Mouse (Mus musculus) intestine, embryonic 14.5 days (tissue): Measurements from ENCODE around the gene Dok5. TPM values are rescaled to one million over a fixed set of nuclear protein-coding genes. Genes with fewer than 3 reads are reported as not detected.

Experiments used
- ATAC-seq: fragments of 200-750 bp; cut with Nextera tagmentation; replicated peaks from 2 replicates; pipeline ENCODE4 v1.8.0; 2017; ENCODE audit warnings: low read depth, moderate number of reproducible peaks, moderate TSS enrichment, moderate library complexity; ENCODE audit not compliant: low FRiP score, low TSS enrichment
- DNase-seq: peaks from one replicate; pipeline ENCODE4 v3.0.0-alpha.2; 2018; ENCODE audit warnings: low spot score
- H3K27ac ChIP-seq: fragments of 300-500 bp; sonication (generic); 2 replicates; pipeline ENCODE4 v1.5.1; 2014; ENCODE audit warnings: low read depth, mild to moderate bottlenecking, control low read depth
- H3K27me3 ChIP-seq: fragments of 300-500 bp; sonication (generic); replicated peaks from 2 replicates; pipeline ENCODE4 v1.6.1; 2014; ENCODE audit warnings: low read length, control low read depth; ENCODE audit not compliant: control insufficient read depth, insufficient read depth
- H3K36me3 ChIP-seq: fragments of 300-500 bp; sonication (generic); 2 replicates; pipeline ENCODE4 v1.6.1; 2014; ENCODE audit warnings: low read length, control low read depth; ENCODE audit not compliant: control insufficient read depth, insufficient read depth
- H3K4me1 ChIP-seq: fragments of 300-500 bp; sonication (generic); replicated peaks from 2 replicates; pipeline ENCODE4 v1.6.1; 2014; ENCODE audit warnings: low read length, control low read depth, mixed read lengths; ENCODE audit not compliant: control insufficient read depth, insufficient read depth
- H3K4me2 ChIP-seq: fragments of 300-500 bp; sonication (generic); 2 replicates; pipeline ENCODE4 v1.6.1; 2014; ENCODE audit warnings: low read length
- H3K4me3 ChIP-seq: fragments of 300-500 bp; sonication (generic); 2 replicates; pipeline ENCODE4 v1.5.1; 2014; ENCODE audit warnings: low read depth, low read length, control low read depth, mixed read lengths
- H3K9ac ChIP-seq: fragments of 300-500 bp; sonication (generic); 2 replicates; pipeline ENCODE4 v1.6.1; 2014; ENCODE audit warnings: mild to moderate bottlenecking, low read length
- H3K9me3 ChIP-seq: fragments of 300-500 bp; sonication (generic); 2 replicates; pipeline ENCODE4 v1.6.1; 2016; ENCODE audit warnings: low read length, control low read depth; ENCODE audit not compliant: control insufficient read depth
- WGBS: fragments of 180-500 bp; shearing (Covaris S2); extraction: QIAGEN DNeasy Blood & Tissue Kit; methylation state at CpG from one replicate; pipeline ENCODE4 v1.1.7; 2014; 5-methylcytosine and 5-hydroxymethylcytosine counted together
- polyA plus RNA-seq: library from polyadenylated mRNA; unstranded; fragments of >200 nt; fragmentation: Nextera tagmentation; extraction: Ambion mirVana; gene quantifications from 2 replicates; pipeline ENCODE4 v1.2.1, GENCODE M21; 2014

The Dok5 gene
- polyA plus RNA-seq, 1 experiment from 2014 or later, result 1.6 TPM

DNA sequence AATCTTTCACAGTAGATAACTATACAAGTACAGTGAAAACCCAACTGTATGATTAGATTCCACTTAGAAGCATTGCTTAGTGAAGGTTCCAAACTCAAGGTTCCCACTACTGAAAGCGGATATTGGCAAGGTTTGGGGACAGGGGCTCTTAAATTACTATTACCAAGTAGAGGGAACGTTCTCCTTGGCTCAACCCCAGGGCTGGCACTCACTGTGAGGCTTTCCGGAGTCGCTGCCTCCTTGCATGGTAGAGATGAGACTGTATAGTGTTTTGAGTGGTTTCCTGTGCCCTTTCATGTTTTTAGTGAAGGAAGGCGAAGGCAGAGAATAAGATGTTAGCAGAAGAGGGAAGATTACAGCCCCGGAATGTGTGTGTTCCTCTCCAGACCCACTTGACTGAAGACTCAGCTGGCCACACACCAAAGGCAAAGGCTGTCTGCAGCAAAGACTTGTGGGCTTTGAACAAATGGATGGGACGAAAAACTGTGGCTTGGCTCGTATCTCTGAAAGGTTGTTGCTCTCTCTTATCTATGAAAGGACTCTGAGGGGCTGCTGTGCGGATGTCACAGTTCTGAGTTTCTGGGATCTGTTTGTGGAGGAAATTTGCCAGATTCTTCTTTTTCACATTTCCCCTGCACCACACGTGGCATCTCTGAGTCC is 20.7 kb downstream of the Dok5 start:
- Histone ChIP-seq H3K27ac (no peak overlapping the region), H3K36me3 (no peaks in the 10 kb centered on the region), H3K27me3 (no peaks in the 10 kb centered on the region), H3K9ac (no peak overlapping the region), H3K4me2 (no peak overlapping the region), H3K4me3 (no peak overlapping the region), H3K9me3 (no peaks in the 10 kb centered on the region), H3K4me1 (no peaks in the 10 kb centered on the region)
- ATAC-seq (no peak), DNase-seq (no peak)
- WGBS, result 58% methylated on average over 10 of the region's 10 CpGs

DNA sequence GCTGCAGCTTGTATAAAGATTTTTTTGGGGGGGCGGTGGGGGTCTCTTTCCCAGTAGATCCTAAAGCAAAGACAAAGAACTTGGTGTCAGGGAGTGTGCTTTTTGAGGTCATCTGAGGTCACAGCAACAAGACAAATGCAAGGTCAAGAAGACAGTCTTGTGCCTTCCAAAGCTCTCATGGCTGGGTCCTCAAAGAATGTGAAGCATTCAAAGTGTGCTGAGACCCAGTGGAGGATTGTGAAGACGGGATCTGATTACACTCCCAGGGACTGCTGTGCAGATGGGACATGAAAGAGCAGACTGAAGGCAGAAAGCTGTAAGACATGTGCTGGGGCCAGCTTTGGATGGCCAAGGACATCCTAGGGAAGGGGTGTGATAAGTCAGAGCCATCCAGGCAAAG is 24.2 kb downstream of the Dok5 start:
- WGBS, result 53% methylated on average over 2 of the region's 2 CpGs
- Histone ChIP-seq H3K4me1 (no peaks in the 10 kb centered on the region), H3K4me2 (no peak overlapping the region), H3K27me3 (no peaks in the 10 kb centered on the region), H3K9ac (no peak overlapping the region), H3K36me3 (no peaks in the 10 kb centered on the region), H3K4me3 (no peak overlapping the region), H3K9me3 (no peaks in the 10 kb centered on the region), H3K27ac (no peak overlapping the region)
- DNase-seq, result no peak
- no peak for ATAC-seq

DNA sequence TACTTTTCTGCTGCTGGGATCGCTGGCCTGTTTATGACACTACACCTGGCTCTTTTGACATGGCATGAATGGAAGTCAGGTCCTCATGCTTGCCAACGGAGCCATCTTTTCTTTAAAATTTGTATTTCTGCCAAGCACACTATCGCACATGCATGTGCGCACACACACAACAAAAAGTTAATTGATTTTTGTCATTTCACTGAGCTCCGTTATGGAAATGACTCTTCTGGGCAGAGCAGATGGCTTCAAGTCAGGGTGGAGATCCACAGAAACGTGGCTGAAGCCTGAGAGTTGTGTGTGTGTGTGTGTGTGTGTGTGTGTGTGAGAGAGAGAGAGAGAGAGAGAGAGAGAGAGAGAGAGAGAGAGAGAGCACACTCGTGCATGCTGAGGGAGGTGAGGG is 25.1 kb downstream of the Dok5 start:
- Histone ChIP-seq H3K9me3 (no peaks in the 10 kb centered on the region), H3K4me3 (no peak overlapping the region), H3K27ac (no peak overlapping the region), H3K4me2 (no peak overlapping the region), H3K4me1 (no peaks in the 10 kb centered on the region), H3K27me3 (no peaks in the 10 kb centered on the region), H3K9ac (no peak overlapping the region), H3K36me3 (no peaks in the 10 kb centered on the region)
- WGBS, result 77% methylated on average over 7 of the region's 7 CpGs
- ATAC-seq (no peak), DNase-seq (no peak)

DNA sequence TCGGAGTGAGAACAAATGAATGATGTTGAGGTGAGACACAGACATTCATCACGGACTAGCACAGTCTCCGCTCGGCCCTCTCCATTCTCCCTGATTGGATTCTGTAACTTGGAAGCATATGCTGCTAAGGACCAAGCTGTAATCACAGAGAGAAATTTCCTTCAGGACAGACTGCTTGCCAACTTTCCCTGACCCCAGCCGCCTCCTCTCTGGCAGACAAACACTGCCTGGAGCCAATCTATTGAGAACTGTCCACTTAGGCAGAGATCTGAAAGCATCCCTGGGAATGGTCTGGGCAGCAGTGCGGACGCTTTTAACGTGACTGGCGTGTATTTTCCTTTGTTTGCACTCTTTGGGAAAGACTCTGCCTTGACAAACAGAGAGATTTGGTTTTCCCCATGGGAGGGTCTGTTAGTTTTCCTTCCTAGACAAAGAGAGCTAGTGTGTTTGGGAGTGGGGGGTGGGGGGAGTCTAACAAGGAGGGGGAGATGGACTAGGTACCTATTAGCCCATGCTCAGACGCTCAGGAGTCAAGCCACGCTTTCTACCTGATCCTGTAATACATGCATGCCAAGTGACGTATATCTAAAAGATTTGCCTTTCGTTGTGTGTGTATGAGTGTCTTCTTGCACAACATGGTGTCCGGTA is 25.7 kb downstream of the Dok5 start:
- Histone ChIP-seq H3K27ac (no peak overlapping the region), H3K9me3 (no peaks in the 10 kb centered on the region), H3K9ac (no peak overlapping the region), H3K4me3 (no peak overlapping the region), H3K27me3 (no peaks in the 10 kb centered on the region), H3K4me1 (no peaks in the 10 kb centered on the region), H3K4me2 (no peak overlapping the region), H3K36me3 (no peaks in the 10 kb centered on the region)
- DNase-seq (no peak), ATAC-seq (0 out of 2 replicates have a peak, but pooled peaks have one; percentile 12)
- 40% methylated on average over 14 of the region's 14 CpGs for WGBS

DNA sequence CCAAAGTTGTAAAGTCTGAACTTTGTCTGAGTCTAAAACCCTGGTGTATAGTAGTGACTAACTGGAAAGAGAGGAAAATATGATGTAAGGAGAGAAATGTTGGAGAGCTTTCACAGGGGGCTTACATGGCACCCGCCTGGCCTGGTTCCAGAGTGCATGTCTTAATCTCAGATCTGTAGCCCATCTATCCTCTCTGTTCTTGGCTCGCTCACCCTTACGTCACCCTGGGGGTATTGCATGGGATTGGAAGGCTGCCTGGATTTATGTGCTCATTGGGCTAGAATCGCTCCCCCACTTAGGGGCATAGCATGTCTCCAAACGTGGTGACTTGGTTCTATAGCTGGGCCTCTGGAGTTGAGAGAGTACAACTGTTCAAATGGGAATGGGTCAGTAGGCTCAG is 26.6 kb downstream of the Dok5 start:
- H3K4me3 ChIP-seq, result no peak overlapping the region
- no peak overlapping the region for H3K27ac ChIP-seq
- no peak overlapping the region for H3K9ac ChIP-seq
- DNase-seq (no peak), ATAC-seq (no peak)
- WGBS, result 81% methylated on average over 5 of the region's 5 CpGs
- H3K4me2 ChIP-seq, result no peak overlapping the region
- no peaks in the 10 kb centered on the region for H3K27me3 ChIP-seq
- H3K9me3 ChIP-seq, result no peaks in the 10 kb centered on the region
- H3K36me3 ChIP-seq, result no peaks in the 10 kb centered on the region
- H3K4me1 ChIP-seq, result no peaks in the 10 kb centered on the region

DNA sequence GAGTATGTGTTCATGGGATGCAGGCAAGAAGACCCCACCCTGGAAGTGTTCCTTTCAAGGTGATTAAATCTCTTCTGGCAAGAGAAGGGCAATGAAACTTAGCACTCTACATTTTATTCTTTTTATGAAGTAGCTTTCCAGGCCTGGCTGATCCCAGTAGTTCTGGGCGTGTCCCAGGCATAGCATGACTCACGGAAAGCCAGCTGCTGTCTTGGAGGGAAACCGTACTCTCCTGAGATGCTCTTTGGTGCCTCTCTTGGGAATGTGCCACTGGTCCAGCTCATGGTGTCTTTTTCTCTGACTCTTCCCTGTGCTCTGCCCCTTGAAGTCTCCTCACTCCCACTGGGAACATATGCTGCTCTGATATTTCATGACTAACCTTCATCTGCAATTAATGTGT is 33.1 kb downstream of the Dok5 start:
- no peaks in the 10 kb centered on the region for H3K27me3 ChIP-seq
- ATAC-seq (no peak), DNase-seq (no peak)
- no peaks in the 10 kb centered on the region for H3K36me3 ChIP-seq
- H3K9ac ChIP-seq, result no peak overlapping the region
- H3K4me2 ChIP-seq, result no peak overlapping the region
- H3K4me3 ChIP-seq, result no peak overlapping the region
- 70% methylated on average over 3 of the region's 3 CpGs for WGBS
- H3K27ac ChIP-seq, result no peak overlapping the region
- H3K9me3 ChIP-seq, result no peaks in the 10 kb centered on the region
- no peaks in the 10 kb centered on the region for H3K4me1 ChIP-seq

DNA sequence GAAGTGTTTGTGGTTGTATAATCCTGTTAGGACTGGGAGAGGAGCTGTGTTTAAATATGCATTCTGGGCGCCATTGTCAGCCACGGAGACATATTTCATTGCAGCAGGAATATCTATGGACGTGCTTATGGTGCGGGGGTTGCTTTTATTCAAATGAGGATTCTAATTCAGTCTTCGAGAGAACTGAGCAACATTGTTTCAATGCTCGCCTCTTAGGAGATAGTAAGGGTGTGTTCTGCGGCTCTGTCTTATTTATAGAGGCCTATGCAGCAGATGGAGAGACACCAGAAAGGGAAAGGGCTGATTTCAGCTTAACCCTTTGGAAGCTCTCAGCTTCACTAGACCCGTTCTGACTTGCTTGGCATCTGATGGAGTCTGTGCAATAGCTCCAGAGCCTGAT is 35.6 kb downstream of the Dok5 start:
- Histone ChIP-seq H3K36me3 (no peaks in the 10 kb centered on the region), H3K9me3 (no peaks in the 10 kb centered on the region), H3K4me3 (no peak overlapping the region), H3K27me3 (no peaks in the 10 kb centered on the region), H3K27ac (no peak overlapping the region), H3K4me1 (no peaks in the 10 kb centered on the region; the same call in 1 of the 2 replicates), H3K4me2 (no peak overlapping the region), H3K9ac (no peak overlapping the region)
- DNase-seq (no peak), ATAC-seq (no peak)
- WGBS, result 43% methylated on average over 8 of the region's 8 CpGs

DNA sequence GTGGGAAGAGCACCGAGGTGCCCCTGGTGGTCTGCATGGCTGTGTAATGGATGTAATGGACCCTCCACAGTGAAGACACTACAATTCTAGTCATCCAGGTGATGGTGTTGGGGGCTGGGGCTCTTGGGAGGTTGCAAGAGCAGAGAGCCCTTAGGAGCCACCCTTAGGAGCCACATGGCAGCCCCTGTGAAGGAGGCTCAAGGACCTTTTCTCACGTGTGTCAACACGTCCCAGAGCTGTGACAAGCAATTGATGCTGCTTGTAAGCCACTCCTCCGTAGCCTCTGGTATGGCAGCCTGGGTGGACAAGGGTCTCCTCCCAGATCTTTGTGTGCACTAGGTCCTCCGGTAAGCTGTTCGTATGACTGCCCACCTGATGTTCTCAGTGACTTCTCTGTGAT is 37.1 kb downstream of the Dok5 start:
- Histone ChIP-seq H3K4me2 (no peak overlapping the region), H3K4me3 (no peak overlapping the region), H3K27ac (no peak overlapping the region), H3K36me3 (no peaks in the 10 kb centered on the region), H3K9me3 (no peaks in the 10 kb centered on the region), H3K9ac (no peak overlapping the region), H3K4me1 (no peaks in the 10 kb centered on the region; the same call in 1 of the 2 replicates), H3K27me3 (no peaks in the 10 kb centered on the region)
- DNase-seq (no peak), ATAC-seq (no peak)
- WGBS, result 84% methylated on average over 6 of the region's 6 CpGs

DNA sequence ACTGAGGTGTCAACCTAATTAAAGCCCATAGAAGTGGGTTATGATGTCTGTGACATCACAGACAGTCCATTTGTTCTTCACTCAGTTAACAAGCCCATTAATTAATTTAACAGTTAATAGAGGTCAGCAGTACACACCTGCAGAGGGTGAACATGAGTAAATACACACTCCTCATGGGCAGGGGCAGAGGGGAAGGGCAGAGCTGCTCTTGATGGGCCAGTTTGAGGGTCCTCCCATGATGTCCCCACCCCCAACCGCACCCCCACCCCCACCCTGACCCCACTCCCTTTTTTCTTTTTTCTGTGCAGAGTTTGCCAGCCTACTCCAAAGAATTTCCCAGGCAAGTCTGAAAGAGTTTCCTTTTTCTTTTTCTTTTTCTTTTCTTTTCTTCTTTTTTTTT is 39.9 kb downstream of the Dok5 start:
- Histone ChIP-seq H3K27me3 (no peaks in the 10 kb centered on the region), H3K9ac (no peak overlapping the region), H3K4me2 (no peak overlapping the region), H3K36me3 (no peaks in the 10 kb centered on the region), H3K27ac (no peak overlapping the region), H3K9me3 (no peaks in the 10 kb centered on the region), H3K4me3 (no peak overlapping the region), H3K4me1 (no peaks in the 10 kb centered on the region; the same call in 1 of the 2 replicates)
- 22% methylated on average over 1 of the region's 1 CpGs for WGBS
- ATAC-seq (no peak), DNase-seq (no peak)
